Mouse (Mus musculus): ENCODE results near the gene Hs3st1.

DNA sequence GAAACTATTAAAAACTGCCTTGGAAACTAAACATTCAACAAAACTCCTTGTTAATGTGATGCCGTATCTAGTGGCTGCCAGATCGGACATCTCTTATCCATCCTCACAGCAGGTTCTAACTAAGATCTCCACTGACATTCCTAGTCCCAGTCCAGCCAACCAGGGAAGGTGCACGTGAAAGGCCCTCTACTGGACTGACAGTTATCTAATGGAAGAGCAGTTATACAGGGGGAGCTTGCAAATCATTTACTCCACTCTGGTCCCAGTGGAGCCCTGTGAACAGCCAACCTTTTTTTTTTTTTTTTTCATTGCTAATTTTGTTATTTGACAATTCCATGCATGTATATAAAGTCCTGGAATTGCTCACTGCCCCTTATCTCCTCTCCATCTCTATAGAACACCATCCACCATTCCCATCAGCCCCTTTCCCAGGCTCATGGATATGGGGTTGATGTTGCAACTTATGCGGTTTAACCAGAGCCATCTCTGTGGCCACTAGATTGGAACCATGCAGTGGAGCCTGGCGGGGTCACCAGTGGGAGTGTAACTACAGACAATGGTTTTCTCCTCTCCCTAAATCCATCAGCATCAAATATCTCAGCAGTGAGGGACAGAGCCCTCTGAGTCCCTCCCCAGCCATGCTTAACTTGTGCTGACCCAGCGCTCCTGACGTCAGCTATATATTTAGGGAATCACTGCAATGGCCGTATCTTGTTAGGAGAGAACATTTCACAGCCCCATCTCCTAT, 120.8 kb downstream of the Hs3st1 start:
- TF ChIP-seq POLR2A (IDR thresholded peaks at IDR 0.05; ENCODE audit: control insufficient read depth, extremely low read depth, insufficient read depth, low read length, poor library complexity): no peak
- no peak for TF ChIP-seq CTCF (IDR thresholded peaks at IDR 0.05; ENCODE audit: borderline replicate concordance, control insufficient read depth, extremely low read depth, insufficient read depth, low read length, poor library complexity)

Data from thymus, adult 2 months (tissue).